Mouse (Mus musculus): ENCODE data around the gene Kcnip2.
"Not testable (repeated sequence)": the region's sequence is repeated elsewhere in the genome, so short reads cannot be mapped to it uniquely, and the experiment has no call there.

Kcnip2 gene

GRCm38 (mm10) chr19:45812673-45813252 is 3.1 kb downstream of the Kcnip2 start:
- intact Hi-C loops (cut with DNase I), result loop anchor here (2.0 to 5.0 kb wide), 3 partner anchors 35 to 202 kb away; no protein-coding TSS in a partner anchor

GRCm38 (mm10) chr19:45812115-45812514 is 3.7 kb downstream of the Kcnip2 start:
- intact Hi-C loops (cut with DNase I), result loop anchor here (2.0 to 5.0 kb wide), 3 partner anchors 35 to 203 kb away; no protein-coding TSS in a partner anchor

- intact Hi-C loops (cut with DNase I), result loop anchor here (5.0 kb wide), 2 partner anchors 36 to 141 kb away; no protein-coding TSS in a partner anchor
These were observed 4.7 kb downstream of the Kcnip2 start for GRCm38 (mm10) chr19:45811028-45811674.

- intact Hi-C loops (cut with DNase I), result no loop called here
These were observed 8.1 kb downstream of the Kcnip2 start for GRCm38 (mm10) chr19:45807732-45808131.

- intact Hi-C loops (cut with DNase I), result not testable (repeated sequence)
These were observed 10.0 kb downstream of the Kcnip2 start for GRCm38 (mm10) chr19:45805817-45806216.

GRCm38 (mm10) chr19:45804593-45805368 is 11.1 kb downstream of the Kcnip2 start:
- intact Hi-C loops (cut with DNase I), result no loop called here

GRCm38 (mm10) chr19:45803408-45803807 is 12.5 kb downstream of the Kcnip2 start:
- intact Hi-C loops (cut with DNase I), result no loop called here

- intact Hi-C loops (cut with DNase I), result no loop called here
These were observed 13.2 kb downstream of the Kcnip2 start for GRCm38 (mm10) chr19:45802702-45803101.

GRCm38 (mm10) chr19:45796879-45797278 is 19.0 kb downstream of the Kcnip2 start:
- intact Hi-C loops (cut with DNase I), result no loop called here

GRCm38 (mm10) chr19:45796061-45796556 is 19.8 kb downstream of the Kcnip2 start:
- intact Hi-C loops (cut with DNase I), result no loop called here

- intact Hi-C loops (cut with DNase I), result no loop called here
These were observed 20.4 kb downstream of the Kcnip2 start for GRCm38 (mm10) chr19:45795406-45795944.

GRCm38 (mm10) chr19:45794718-45795117 is 21.1 kb downstream of the Kcnip2 start:
- intact Hi-C loops (cut with DNase I), result no loop called here

GRCm38 (mm10) chr19:45792404-45792803 is 23.5 kb downstream of the Kcnip2 start:
- intact Hi-C loops (cut with DNase I), result no loop called here

GRCm38 (mm10) chr19:45789888-45790874 is 25.7 kb downstream of the Kcnip2 start:
- intact Hi-C loops (cut with DNase I), result no loop called here

GRCm38 (mm10) chr19:45789365-45789764 is 26.5 kb downstream of the Kcnip2 start:
- intact Hi-C loops (cut with DNase I), result no loop called here

- intact Hi-C loops (cut with DNase I), result no loop called here
These were observed 27.5 kb downstream of the Kcnip2 start for GRCm38 (mm10) chr19:45788337-45788736.

- intact Hi-C loops (cut with DNase I), result no loop called here
These were observed 28.4 kb downstream of the Kcnip2 start for GRCm38 (mm10) chr19:45787450-45787849.

GRCm38 (mm10) chr19:45785470-45785869 is 30.4 kb downstream of the Kcnip2 start:
- intact Hi-C loops (cut with DNase I), result no loop called here

GRCm38 (mm10) chr19:45783933-45784576 is 31.8 kb downstream of the Kcnip2 start:
- intact Hi-C loops (cut with DNase I), result no loop called here

Data from adrenal gland (tissue).